Mouse (Mus musculus) spleen, adult 2 months (tissue): Measurements from ENCODE around the gene Mical3.

ENCODE experiments used
- CTCF ChIP-seq: fragments of 200-500 bp; IDR thresholded peaks from 2 replicates; pipeline ENCODE4 v1.5.1; 2011; ENCODE audit warnings: mild to moderate bottlenecking, inconsistent platforms; ENCODE audit not compliant: insufficient read depth, insufficient read length, insufficient replicate concordance; ENCODE audit errors: extremely low read depth
- POLR2A ChIP-seq: fragments of 200-500 bp; IDR thresholded peaks from 2 replicates; pipeline ENCODE4 v1.6.1; 2011; ENCODE audit warnings: low read depth, low read length, inconsistent platforms

- TF ChIP-seq POLR2A (no peak), CTCF (no peak)
Measured at GRCm38 (mm10) chr6:120937104-120937617, 193.6 kb downstream of the Mical3 start.
